Mouse (Mus musculus) liver, embryonic 14.5 days (tissue): ENCODE data around the gene Vamp5.

Experiments
- CTCF ChIP-seq: IDR thresholded peaks from 2 replicates; pipeline ENCODE4 v1.5.1; 2016; ENCODE audit warnings: antibody characterized with exemption, low read depth, control low read depth
- EP300 ChIP-seq: IDR thresholded peaks from 2 replicates; pipeline ENCODE4 v1.6.1; 2016; ENCODE audit warnings: antibody characterized with exemption, low read depth

DNA sequence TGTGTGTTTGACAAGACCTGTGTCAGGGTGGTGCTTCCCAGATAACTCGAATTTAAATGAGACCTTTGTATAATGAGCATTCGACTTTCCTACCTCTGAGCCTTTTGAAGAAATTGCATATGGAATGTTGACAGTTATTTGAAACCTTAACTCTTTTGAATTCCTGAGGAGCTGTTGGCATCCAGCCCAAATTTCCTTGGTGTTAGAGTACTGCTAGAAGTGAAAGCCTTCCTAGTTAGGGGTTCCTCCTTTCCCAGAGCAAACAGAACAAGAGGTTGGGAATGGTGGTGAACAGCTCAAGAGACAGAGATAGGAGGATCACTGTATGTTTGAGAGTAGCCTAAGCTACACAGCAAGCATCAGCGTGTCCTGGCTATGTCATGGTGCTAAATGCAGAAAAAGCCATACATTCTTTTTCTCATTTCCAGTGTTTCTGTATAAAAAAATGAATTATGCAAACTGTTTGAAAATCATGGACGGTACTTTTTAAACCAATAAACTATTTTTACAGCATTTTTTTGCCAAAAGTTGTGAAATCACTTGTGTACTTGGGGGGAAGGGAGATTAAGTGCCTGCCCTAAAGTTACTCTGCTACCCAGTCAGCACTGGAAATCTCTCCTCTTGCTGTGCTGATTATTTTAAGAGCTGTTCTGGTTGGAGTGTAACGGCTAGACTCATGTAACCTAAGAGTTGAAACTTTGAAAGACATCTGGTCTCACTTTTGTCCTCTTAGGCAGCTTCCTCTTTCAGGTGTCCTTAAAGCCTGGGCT is 27.4 kb downstream of the Vamp5 start:
- TF ChIP-seq EP300: no peak
- no peak for TF ChIP-seq CTCF
